Mouse (Mus musculus): ENCODE data around the gene Rara.

GRCm38 (mm10) chr11:98934367-98934766 lies 6.7 kb downstream of the Rara start:
- TF ChIP-seq CTCF (IDR thresholded peaks at IDR 0.05; ENCODE audit: borderline replicate concordance, insufficient read depth, low read depth, low read length) (no peak), POLR2A (IDR thresholded peaks at IDR 0.05; ENCODE audit: borderline replicate concordance, insufficient read depth, low read length) (no peak)

Measured in cerebellum, adult 2 months (tissue).